Mouse (Mus musculus) heart, embryonic 16.5 days (tissue): ENCODE measurements at regions not wholly inside any gene's neighbourhood (a gene's known extent, or its start where the extent isn't known, plus 50 kb on each side); places are given as distances from the start of the nearest gene placed in this dataset.

Experiments
- ATAC-seq: fragments of 200-750 bp; cut with Nextera tagmentation; replicated peaks from 2 replicates; pipeline ENCODE4 v1.8.0; 2017; ENCODE audit warnings: moderate number of reproducible peaks; ENCODE audit not compliant: insufficient read depth, low FRiP score; ENCODE audit errors: extremely low read depth
- H3K27ac ChIP-seq: fragments of 300-500 bp; sonication (generic); 2 replicates; pipeline ENCODE4 v1.5.1; 2014; ENCODE audit warnings: mild to moderate bottlenecking, low read length, control low read depth, moderate library complexity
- H3K27me3 ChIP-seq: fragments of 300-500 bp; sonication (generic); 2 replicates; pipeline ENCODE4 v1.6.1; 2014; ENCODE audit warnings: low read length, mixed read lengths; ENCODE audit not compliant: control insufficient read depth, insufficient read depth
- H3K36me3 ChIP-seq: fragments of 300-500 bp; sonication (generic); 2 replicates; pipeline ENCODE4 v1.6.1; 2014; ENCODE audit not compliant: control insufficient read depth, insufficient read depth
- H3K4me1 ChIP-seq: fragments of 300-500 bp; sonication (generic); 2 replicates; pipeline ENCODE4 v1.6.1; 2014; ENCODE audit warnings: low read length, mixed read lengths; ENCODE audit not compliant: control insufficient read depth, insufficient read depth
- H3K4me2 ChIP-seq: fragments of 300-500 bp; sonication (generic); 2 replicates; pipeline ENCODE4 v1.6.1; 2014; ENCODE audit warnings: low read depth, mild to moderate bottlenecking, control low read depth, low read length
- H3K4me3 ChIP-seq: fragments of 300-500 bp; sonication (generic); 2 replicates; pipeline ENCODE4 v1.5.1; 2014; ENCODE audit warnings: mild to moderate bottlenecking, control low read depth, low read length
- H3K9ac ChIP-seq: fragments of 300-500 bp; sonication (generic); 2 replicates; pipeline ENCODE4 v1.6.1; 2014; ENCODE audit warnings: low read length, control low read depth
- H3K9me3 ChIP-seq: fragments of 300-500 bp; sonication (generic); replicated peaks from 2 replicates; pipeline ENCODE4 v1.6.1; 2016; ENCODE audit warnings: low read length; ENCODE audit not compliant: control insufficient read depth
- WGBS: fragments of 180-500 bp; shearing (Covaris S2); extraction: QIAGEN DNeasy Blood & Tissue Kit; methylation state at CpG from one replicate; pipeline ENCODE4 v1.1.7; 2014; 5-methylcytosine and 5-hydroxymethylcytosine counted together

DNA sequence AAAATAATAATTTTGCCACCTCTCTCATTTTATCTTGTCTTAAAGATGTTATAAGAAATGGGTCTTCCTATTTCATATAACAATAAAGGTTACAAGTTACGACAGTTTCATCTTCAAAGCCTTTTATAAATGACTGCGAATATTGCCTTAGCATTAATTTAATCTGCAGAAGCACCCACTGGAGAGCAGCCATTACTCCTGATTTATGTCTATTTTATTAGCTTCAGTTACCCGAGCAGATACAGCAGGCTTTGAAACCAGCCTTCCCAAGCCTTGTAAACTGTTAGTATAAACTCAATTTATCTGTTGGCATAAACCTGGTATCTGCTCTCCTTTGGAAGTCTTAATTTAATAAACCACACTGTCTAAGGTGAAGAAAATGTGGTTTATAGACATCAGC lies 2851.6 kb upstream of the Gm6569 start:
- Histone ChIP-seq H3K4me2 (no peak overlapping the region), H3K9ac (no peak overlapping the region), H3K27me3 (no peaks in the 10 kb centered on the region), H3K4me3 (no peak overlapping the region), H3K27ac (no peak overlapping the region), H3K9me3 (no peaks in the 10 kb centered on the region), H3K4me1 (no peaks in the 10 kb centered on the region), H3K36me3 (no peaks in the 10 kb centered on the region)
- ATAC-seq: no peak
- 70% methylated on average over 3 of the region's 3 CpGs for WGBS

DNA sequence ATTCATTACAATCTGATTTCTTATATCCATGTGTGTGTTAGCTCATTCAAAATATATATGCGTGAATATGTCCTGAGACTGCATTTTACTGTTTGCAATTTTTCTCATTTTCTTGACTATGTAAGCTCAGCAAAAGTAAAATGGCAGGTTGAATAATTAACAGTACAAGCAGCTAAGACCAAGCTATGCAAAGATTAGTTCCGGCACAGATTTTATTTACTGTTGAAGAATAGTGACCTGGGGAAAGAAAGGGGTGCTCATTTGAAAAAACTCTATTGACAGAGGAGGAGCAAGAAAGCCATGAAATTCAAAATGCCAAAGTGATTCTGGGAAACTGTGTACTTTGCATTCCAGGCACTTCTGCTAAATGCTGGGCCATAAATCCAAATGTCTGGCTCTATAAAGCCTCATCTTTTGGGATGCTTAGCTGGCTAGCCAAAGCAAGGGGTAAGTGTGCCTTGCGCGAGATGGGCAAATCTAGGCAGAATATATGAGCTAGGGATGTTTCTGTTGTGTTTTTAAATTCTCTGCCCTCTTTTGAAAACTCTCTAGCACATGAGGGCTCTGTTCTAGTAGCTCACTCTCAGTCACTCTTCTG lies 2846.3 kb upstream of the Gm6569 start:
- Histone ChIP-seq H3K9ac (no peak overlapping the region), H3K36me3 (no peaks in the 10 kb centered on the region), H3K4me3 (no peak overlapping the region), H3K27me3 (no peaks in the 10 kb centered on the region), H3K9me3 (no peaks in the 10 kb centered on the region), H3K4me1 (no peaks in the 10 kb centered on the region), H3K4me2 (no peak overlapping the region), H3K27ac (no peak overlapping the region)
- no peak for ATAC-seq
- 85% methylated on average over 4 of the region's 4 CpGs for WGBS

DNA sequence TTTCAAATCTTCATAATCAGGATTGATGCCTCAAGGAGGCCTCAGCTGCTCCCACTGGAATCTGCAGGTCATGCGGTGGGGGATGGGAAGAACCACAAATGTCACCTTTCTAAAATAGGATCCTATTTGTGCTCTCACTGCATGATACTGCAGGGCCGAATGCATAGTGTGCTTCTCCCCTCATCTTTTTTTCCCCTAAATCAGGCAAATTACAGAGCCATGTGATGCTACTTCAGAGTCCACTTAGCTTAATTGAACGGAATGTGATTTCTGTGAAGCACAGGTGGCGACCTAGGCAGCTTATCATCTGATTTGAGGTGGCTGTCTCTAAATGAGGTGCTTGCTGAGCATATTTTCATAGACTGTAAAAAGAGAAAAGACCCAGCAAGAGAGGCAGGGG lies 2841.0 kb upstream of the Gm6569 start:
- Histone ChIP-seq H3K27me3 (no peaks in the 10 kb centered on the region), H3K4me3 (no peak overlapping the region)
- WGBS: 64% methylated on average over 4 of the region's 4 CpGs

DNA sequence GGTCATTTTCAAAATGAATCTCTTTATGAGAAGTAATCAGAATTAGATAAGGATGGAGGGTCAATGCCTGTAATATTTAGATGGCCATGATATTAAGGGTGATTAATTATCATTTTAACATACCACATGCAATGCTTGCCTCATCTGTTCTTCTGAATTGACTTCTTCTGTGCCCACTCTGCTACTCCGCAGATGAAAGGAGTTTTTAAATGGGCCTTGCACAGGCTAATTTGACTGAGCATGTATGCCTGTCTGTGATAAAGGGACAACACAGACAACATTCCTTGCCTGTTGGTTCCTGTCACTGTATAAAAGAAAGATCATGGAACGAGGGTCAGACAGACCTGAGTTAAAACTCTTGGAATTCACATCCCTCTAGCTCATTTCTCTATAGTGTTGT lies 2824.0 kb upstream of the Gm6569 start:
- Histone ChIP-seq H3K27ac (no peak overlapping the region), H3K27me3 (no peaks in the 10 kb centered on the region), H3K4me1 (no peaks in the 10 kb centered on the region), H3K9ac (no peak overlapping the region), H3K9me3 (no peaks in the 10 kb centered on the region), H3K36me3 (no peaks in the 10 kb centered on the region), H3K4me2 (no peak overlapping the region), H3K4me3 (no peak overlapping the region)
- WGBS: 71% methylated on average over 2 of the region's 2 CpGs
- no peak for ATAC-seq

More for the DNA sequence above, 2841.0 kb upstream of the Gm6569 start:
- Histone ChIP-seq H3K27ac (no peak overlapping the region), H3K36me3 (no peaks in the 10 kb centered on the region), H3K9ac (no peak overlapping the region), H3K9me3 (no peaks in the 10 kb centered on the region), H3K4me2 (no peak overlapping the region), H3K4me1 (no peaks in the 10 kb centered on the region)
- ATAC-seq: no peak

DNA sequence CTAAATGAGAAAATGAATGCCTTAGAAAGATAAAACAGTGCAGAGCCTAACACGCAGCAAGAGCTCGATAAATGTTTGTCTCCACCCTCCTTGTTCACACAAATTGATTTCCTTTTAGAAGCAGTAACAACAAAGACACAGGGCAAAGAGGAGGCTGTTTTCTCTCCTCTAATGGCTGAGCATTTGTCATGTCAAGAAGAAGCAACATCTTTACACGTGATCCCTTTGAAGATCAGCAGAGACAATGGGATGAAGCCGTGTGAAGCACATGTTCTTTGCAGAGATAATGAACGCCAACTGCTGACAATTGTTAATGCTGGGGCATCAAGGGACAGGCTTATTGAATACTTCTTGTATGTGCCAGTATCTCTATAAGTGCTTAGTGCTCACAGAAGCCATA lies 2823.6 kb upstream of the Gm6569 start:
- WGBS: 64% methylated on average over 5 of the region's 5 CpGs
- Histone ChIP-seq H3K27me3 (no peaks in the 10 kb centered on the region), H3K4me1 (no peaks in the 10 kb centered on the region), H3K4me3 (no peak overlapping the region), H3K4me2 (no peak overlapping the region), H3K36me3 (no peaks in the 10 kb centered on the region), H3K9me3 (no peaks in the 10 kb centered on the region), H3K9ac (no peak overlapping the region), H3K27ac (no peak overlapping the region)
- ATAC-seq: no peak

DNA sequence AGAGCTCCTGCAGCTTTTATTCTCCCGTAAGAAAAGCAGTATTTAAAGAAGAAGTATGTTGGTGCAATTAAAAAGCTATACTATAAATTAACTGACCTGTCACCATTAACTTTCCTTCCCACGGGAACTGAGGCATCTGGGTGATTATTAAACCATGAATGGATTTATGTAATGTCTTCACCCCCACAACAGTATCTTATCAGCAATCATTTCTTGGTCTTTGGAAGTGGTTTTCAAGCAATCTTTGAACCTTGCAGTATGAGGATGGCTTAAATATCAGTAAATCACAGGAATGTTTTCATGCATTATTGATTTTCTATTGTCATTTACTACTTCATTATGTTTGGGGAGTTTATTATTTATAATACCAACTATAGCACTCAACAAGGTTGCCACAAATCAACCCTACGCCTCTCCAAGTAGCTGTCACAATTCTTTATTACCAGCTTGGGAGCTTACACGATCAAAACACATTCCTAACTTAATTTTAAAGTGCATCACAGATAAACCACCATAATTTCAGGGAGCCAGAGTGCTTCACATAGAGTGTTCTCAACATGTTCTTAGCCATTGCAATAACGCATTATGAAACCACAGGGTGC lies 2780.0 kb upstream of the Gm6569 start:
- no peak for ATAC-seq
- no peaks in the 10 kb centered on the region for H3K36me3 ChIP-seq
- WGBS: 61% methylated on average over 5 of the region's 5 CpGs

DNA sequence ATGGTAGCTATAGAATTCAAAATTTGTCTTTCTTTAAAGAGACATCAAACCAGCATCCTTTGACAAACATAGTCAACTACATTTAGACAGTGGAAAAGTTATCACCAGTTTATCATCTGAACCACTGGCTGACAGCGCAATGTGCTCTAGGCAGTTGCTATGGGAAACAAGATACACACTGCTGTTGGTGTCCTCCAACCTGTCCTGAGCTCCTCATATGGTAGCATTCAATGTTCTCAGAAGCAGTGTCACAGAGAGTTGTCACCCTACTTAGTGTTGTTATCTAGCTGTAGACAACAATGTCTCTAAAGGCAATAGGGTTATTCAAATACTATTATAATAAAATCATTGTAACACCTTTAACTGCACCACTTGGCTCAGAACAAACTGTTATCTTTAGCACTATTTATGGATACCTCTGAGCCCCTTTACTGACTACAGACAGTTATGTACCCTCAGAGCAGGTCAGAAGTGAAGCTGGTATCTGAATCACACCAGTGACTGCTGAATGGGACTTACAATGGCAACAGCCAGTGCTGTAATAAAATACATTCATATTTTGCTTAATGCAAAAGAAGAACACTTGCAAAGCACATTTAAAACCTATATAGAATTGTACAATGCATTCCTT lies 2747.9 kb upstream of the Gm6569 start:
- Histone ChIP-seq H3K9ac (no peak overlapping the region), H3K9me3 (no peaks in the 10 kb centered on the region), H3K27me3 (no peaks in the 10 kb centered on the region), H3K36me3 (no peaks in the 10 kb centered on the region), H3K4me1 (peaks cover 4% of the 10 kb centered on the region; the same call in 1 of the 2 replicates), H3K27ac (peak overlapping the region; percentile 74), H3K4me2 (peak overlapping the region; percentile 28; the same call in 1 of the 2 replicates), H3K4me3 (no peak overlapping the region)
- 36% methylated on average over 1 of the region's 1 CpGs for WGBS
- ATAC-seq: peak; percentile 91

More for the DNA sequence above, 2780.0 kb upstream of the Gm6569 start:
- Histone ChIP-seq H3K9me3 (no peaks in the 10 kb centered on the region), H3K27me3 (no peaks in the 10 kb centered on the region), H3K4me1 (no peaks in the 10 kb centered on the region), H3K27ac (no peak overlapping the region), H3K4me3 (no peak overlapping the region), H3K9ac (no peak overlapping the region), H3K4me2 (no peak overlapping the region)

DNA sequence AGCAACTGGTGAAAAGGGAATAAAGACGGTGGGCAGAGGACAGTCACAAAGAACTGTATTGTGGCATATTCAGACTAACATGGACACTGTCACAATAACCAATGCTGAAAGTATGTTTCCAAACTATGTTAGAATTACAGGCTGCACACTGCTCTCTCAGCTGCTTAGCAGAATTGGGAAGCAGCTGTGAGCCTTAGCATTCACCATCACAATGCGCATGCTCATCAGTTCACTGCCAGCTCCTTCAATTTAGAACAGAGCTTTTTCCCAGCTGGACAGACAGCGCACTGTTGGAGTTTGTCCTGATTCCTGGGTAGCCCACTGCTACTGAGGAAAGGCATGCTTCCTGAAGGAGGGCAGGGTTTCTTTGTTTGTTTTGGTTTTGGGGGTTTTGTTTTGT lies 2735.2 kb upstream of the Gm6569 start:
- Histone ChIP-seq H3K27me3 (no peaks in the 10 kb centered on the region), H3K4me3 (no peak overlapping the region), H3K4me1 (no peaks in the 10 kb centered on the region), H3K9me3 (no peaks in the 10 kb centered on the region), H3K9ac (no peak overlapping the region), H3K4me2 (no peak overlapping the region), H3K27ac (no peak overlapping the region), H3K36me3 (no peaks in the 10 kb centered on the region)
- no peak for ATAC-seq
- WGBS: 84% methylated on average over 3 of the region's 3 CpGs

DNA sequence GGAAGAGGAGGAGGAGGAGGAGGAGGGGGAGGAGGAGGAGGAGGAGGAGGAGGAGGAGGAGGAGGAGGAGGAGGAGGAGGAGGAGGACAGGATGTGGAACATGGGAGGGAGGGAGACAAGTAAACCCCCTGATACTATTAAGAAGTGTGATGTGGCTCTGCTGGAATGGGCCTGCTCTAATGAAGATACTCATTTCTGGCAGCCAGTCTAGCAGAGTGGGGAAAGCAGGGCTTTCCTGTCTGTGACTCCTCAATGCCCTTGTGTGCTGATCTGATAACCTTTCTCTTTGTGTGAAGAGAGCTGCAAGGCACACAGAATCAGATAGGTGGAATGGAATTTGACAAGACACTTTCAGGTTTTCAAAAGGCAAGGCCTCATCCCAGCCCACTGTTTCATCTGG lies 2704.6 kb upstream of the Gm6569 start:
- H3K9me3 ChIP-seq: no peaks in the 10 kb centered on the region
- ATAC-seq: no peak
- no peaks in the 10 kb centered on the region for H3K27me3 ChIP-seq
- no peaks in the 10 kb centered on the region for H3K36me3 ChIP-seq
- H3K4me1 ChIP-seq: no peaks in the 10 kb centered on the region
- H3K4me3 ChIP-seq: no peak overlapping the region
- H3K4me2 ChIP-seq: no peak overlapping the region
- no peak overlapping the region for H3K27ac ChIP-seq
- no peak overlapping the region for H3K9ac ChIP-seq
